Mouse (Mus musculus): ENCODE results near the gene Cnnm2. TPM values are rescaled to one million over a fixed set of nuclear protein-coding genes. Genes with fewer than 3 reads are reported as not detected.

Cnnm2 gene
- total and polyA plus RNA-seq, 3 experiments = 4.0 to 10.7 TPM; not detected in 1

- TF ChIP-seq MYB (IDR thresholded peaks at IDR 0.05; ENCODE audit: low read depth, low read length) (0 out of 2 replicates have a peak, but pooled peaks have one; percentile 8), RAD21 (IDR thresholded peaks at IDR 0.05; ENCODE audit: low read depth, low read length) (peak; percentile 63), SMC3 (IDR thresholded peaks at IDR 0.05; ENCODE audit: low read depth, low read length) (peak; percentile 67), ZC3H11A (IDR thresholded peaks at IDR 0.05; ENCODE audit: low read depth, low read length) (peak; percentile 46; the same call in 1 of the 2 replicates), MXI1 (IDR thresholded peaks at IDR 0.05; ENCODE audit: low read depth, low read length) (no peak), POLR2AphosphoS5 (IDR thresholded peaks at IDR 0.05; ENCODE audit: borderline replicate concordance, low read depth, low read length) (no peak), TCF12 (IDR thresholded peaks at IDR 0.05; ENCODE audit: low read depth, low read length) (no peak), EP300 (IDR thresholded peaks at IDR 0.05; ENCODE audit: low read depth in 1 of 2, low read length in 2 of 2) (no peak), ZKSCAN1 (IDR thresholded peaks at IDR 0.05; ENCODE audit: low read depth, low read length) (no peak)
These were observed 96.0 kb downstream of the Cnnm2 start (continued) for GRCm38 (mm10) chr19:46857277-46857989.

DNA sequence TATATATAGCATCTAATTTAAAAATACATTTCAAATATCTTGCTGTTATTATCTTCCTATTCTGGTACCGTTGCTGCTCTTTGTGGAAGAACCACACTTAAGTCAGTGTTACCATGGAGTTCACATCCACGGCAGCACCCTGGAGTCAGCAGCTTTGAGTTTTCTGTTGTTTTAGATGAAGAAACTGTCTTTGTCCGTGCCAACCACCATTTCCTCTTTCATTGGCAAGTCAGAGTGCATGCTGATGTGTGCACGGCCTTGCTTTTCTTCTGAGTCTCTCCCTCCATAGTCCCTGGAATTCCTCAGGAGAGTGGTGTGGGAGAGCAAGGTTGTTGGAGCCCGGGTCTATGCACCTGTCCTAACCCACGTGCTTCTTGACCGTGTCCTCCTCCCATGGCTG lies 96.8 kb downstream of the Cnnm2 start:
- no peak overlapping the region for H3K9ac ChIP-seq (ENCODE audit: control insufficient read depth, low read depth, low read length, poor library complexity, severe bottlenecking)
- no peaks in the 10 kb centered on the region for H3K27me3 ChIP-seq (ENCODE audit: control insufficient read depth in 1 of 2, insufficient read depth in 2 of 2, low read length in 2 of 2)
- no peak for DNase-seq (ENCODE audit: low read depth, low spot score)
- peaks cover 16 to 34% of the 10 kb centered on the region in 2 experiments for H3K4me1 ChIP-seq (ENCODE audit: control insufficient read depth in 1 of 2, insufficient read depth in 2 of 2, low read length in 2 of 2)
- H3K9me3 ChIP-seq (replicated peaks; ENCODE audit: insufficient read depth, low read length) = no peaks in the 10 kb centered on the region
- TF ChIP-seq MXI1 (IDR thresholded peaks at IDR 0.05; ENCODE audit: low read depth, low read length) = no peak
- TF ChIP-seq NRF1 (IDR thresholded peaks at IDR 0.05; ENCODE audit: insufficient read depth, low read depth, low read length, poor library complexity, severe bottlenecking) = no peak
- no peak for TF ChIP-seq NELFE (IDR thresholded peaks at IDR 0.05; ENCODE audit: low read depth, low read length)
- TF ChIP-seq CHD1 (IDR thresholded peaks at IDR 0.05; ENCODE audit: low read depth, low read length) = no peak
- TF ChIP-seq POLR2A (IDR thresholded peaks at IDR 0.05; ENCODE audit: control insufficient read depth in 1 of 2, insufficient read depth in 1 of 2, low read depth in 1 of 2, low read length in 2 of 2, poor library complexity in 1 of 2) = no peak
- TF ChIP-seq RCOR1 (IDR thresholded peaks at IDR 0.05; ENCODE audit: low read depth, low read length) = no peak
- H3K36me3 ChIP-seq (ENCODE audit: control insufficient read depth in 1 of 2, insufficient read depth in 2 of 2, low read length in 2 of 2) = peaks cover 0 to 36% of the 10 kb centered on the region in 2 experiments; a peak in 2 of 4 replicates
- no peak overlapping the region for H3K4me3 ChIP-seq (ENCODE audit: control insufficient read depth in 1 of 2, insufficient read depth in 1 of 2, low read depth in 2 of 2, low read length in 2 of 2)
- no peaks in the 10 kb centered on the region for H3K79me2 ChIP-seq (ENCODE audit: control insufficient read depth, insufficient read depth, low read length, poor library complexity)
- no peak overlapping the region for H3K27ac ChIP-seq (ENCODE audit: control insufficient read depth, low read depth, low read length)

- Histone ChIP-seq H3K9me3 (replicated peaks; ENCODE audit: insufficient read depth, low read length) (no peaks in the 10 kb centered on the region), H3K36me3 (ENCODE audit: control insufficient read depth in 1 of 2, insufficient read depth in 2 of 2, low read length in 2 of 2) (peaks cover 0 to 34% of the 10 kb centered on the region in 2 experiments; a peak in 2 of 4 replicates), H3K27ac (ENCODE audit: control insufficient read depth, low read depth, low read length) (peak overlapping the region; percentile 84), H3K9ac (ENCODE audit: control insufficient read depth, low read depth, low read length, poor library complexity, severe bottlenecking) (peak overlapping the region; percentile 59), H3K79me2 (ENCODE audit: control insufficient read depth, insufficient read depth, low read length, poor library complexity) (no peaks in the 10 kb centered on the region), H3K4me1 (ENCODE audit: control insufficient read depth in 1 of 2, insufficient read depth in 2 of 2, low read length in 2 of 2) (peaks cover 20 to 38% of the 10 kb centered on the region in 2 experiments), H3K4me3 (ENCODE audit: control insufficient read depth in 1 of 2, insufficient read depth in 1 of 2, low read depth in 2 of 2, low read length in 2 of 2) (no peak overlapping the region), H3K27me3 (ENCODE audit: control insufficient read depth in 1 of 2, insufficient read depth in 2 of 2, low read length in 2 of 2) (no peaks in the 10 kb centered on the region)
- DNase-seq (ENCODE audit: low read depth, low spot score) = peak; percentile 59
- TF ChIP-seq MYB (IDR thresholded peaks at IDR 0.05; ENCODE audit: low read depth, low read length) = no peak
- TF ChIP-seq MYC (IDR thresholded peaks at IDR 0.05; ENCODE audit: low read depth, low read length) = no peak; the same call in 1 of the 2 replicates
- no peak for TF ChIP-seq ZMIZ1 (IDR thresholded peaks at IDR 0.05; ENCODE audit: low read depth, low read length)
- no peak for TF ChIP-seq RCOR1 (IDR thresholded peaks at IDR 0.05; ENCODE audit: low read depth, low read length)
- no peak for TF ChIP-seq MAFK (IDR thresholded peaks at IDR 0.05; ENCODE audit: borderline replicate concordance, low read depth, low read length)
- peak in 1 of 2 experiments; percentile 11; a peak in 1 of 4 replicates for TF ChIP-seq EP300 (IDR thresholded peaks at IDR 0.05; ENCODE audit: low read depth in 1 of 2, low read length in 2 of 2)
- no peak for TF ChIP-seq ZC3H11A (IDR thresholded peaks at IDR 0.05; ENCODE audit: low read depth, low read length)
- TF ChIP-seq KAT2A (conservative IDR thresholded peaks at IDR 0.05; ENCODE audit: low read depth, low read length) = no peak; the same call in 1 of the 2 replicates
- TF ChIP-seq TAL1 (IDR thresholded peaks at IDR 0.05; ENCODE audit: low read length) = no peak
- no peak for TF ChIP-seq GATA1 (IDR thresholded peaks at IDR 0.05; ENCODE audit: low read depth, low read length)
- TF ChIP-seq MAZ (IDR thresholded peaks at IDR 0.05; ENCODE audit: low read depth, low read length) = no peak
- no peak for TF ChIP-seq POLR2AphosphoS5 (IDR thresholded peaks at IDR 0.05; ENCODE audit: borderline replicate concordance, low read depth, low read length)
- no peak for TF ChIP-seq CHD2 (IDR thresholded peaks at IDR 0.05; ENCODE audit: low read length)
- TF ChIP-seq GABPA (IDR thresholded peaks at IDR 0.05; ENCODE audit: low read depth, low read length) = no peak
- TF ChIP-seq TCF12 (IDR thresholded peaks at IDR 0.05; ENCODE audit: low read depth, low read length) = peak; percentile 21; the same call in 1 of the 2 replicates
- no peak for TF ChIP-seq CTCF (IDR thresholded peaks at IDR 0.05 in 2 of 3, conservative IDR thresholded peaks at IDR 0.05 in 1 of 3; ENCODE audit: control insufficient read depth in 1 of 3, insufficient read depth in 1 of 3, low read depth in 2 of 3, low read length in 3 of 3, poor library complexity in 1 of 3, severe bottlenecking in 1 of 3)
- TF ChIP-seq ELF1 (IDR thresholded peaks at IDR 0.05; ENCODE audit: low read depth, low read length) = no peak
- 0 out of 2 replicates have a peak, but pooled peaks have one; percentile 14 for TF ChIP-seq MXI1 (IDR thresholded peaks at IDR 0.05; ENCODE audit: low read depth, low read length)
- TF ChIP-seq HCFC1 (IDR thresholded peaks at IDR 0.05; ENCODE audit: low read depth, low read length) = no peak
- TF ChIP-seq USF1 (IDR thresholded peaks at IDR 0.05; ENCODE audit: low read depth, low read length) = 0 out of 2 replicates have a peak, but pooled peaks have one; percentile 12
These were observed 101.2 kb downstream of the Cnnm2 start for GRCm38 (mm10) chr19:46862556-46862955.
